Mouse (Mus musculus) G1E-ER4 (cell line): ENCODE measurements around the gene Jund. TPM values are rescaled to one million over a fixed set of nuclear protein-coding genes. Genes with fewer than 3 reads are reported as not detected.

Experiments used
- GATA1 ChIP-seq: IDR thresholded peaks from one replicate; pipeline ENCODE4 v1.8.0; 2012; ENCODE audit warnings: low read length, inconsistent platforms
- polyA plus RNA-seq: library from polyadenylated mRNA; stranded (reverse); fragments of >175 nt; gene quantifications from 2 replicates; pipeline ENCODE4 v1.2.3, GENCODE M21; 2012

Gene Jund
- polyA plus RNA-seq, 1 experiment, result 232 TPM

- no peak for TF ChIP-seq GATA1
These were observed 27.0 kb upstream of the Jund start for GRCm38 (mm10) chr8:70671615-70672324.

GRCm38 (mm10) chr8:70672325-70673078 lies 26.2 kb upstream of the Jund start:
- TF ChIP-seq GATA1, result no peak

GRCm38 (mm10) chr8:70673079-70673856 lies 25.5 kb upstream of the Jund start, which contains the start of gene Lsm4:
Gene Lsm4, plus strand, starts transcription at chr8:70673248.
- no peak for TF ChIP-seq GATA1

GRCm38 (mm10) chr8:70674109-70674508 lies 24.6 kb upstream of the Jund start:
- TF ChIP-seq GATA1, result no peak

GRCm38 (mm10) chr8:70674716-70675115 lies 24.0 kb upstream of the Jund start:
- no peak for TF ChIP-seq GATA1

GRCm38 (mm10) chr8:70675336-70675735 lies 23.4 kb upstream of the Jund start:
- TF ChIP-seq GATA1, result no peak

- TF ChIP-seq GATA1, result no peak
These were observed 21.2 kb upstream of the Jund start for GRCm38 (mm10) chr8:70677451-70678080.

- no peak for TF ChIP-seq GATA1
These were observed 20.1 kb upstream of the Jund start for GRCm38 (mm10) chr8:70678679-70679078.

GRCm38 (mm10) chr8:70679404-70679803 lies 19.3 kb upstream of the Jund start:
- TF ChIP-seq GATA1, result no peak

- TF ChIP-seq GATA1, result no peak
These were observed 18.7 kb upstream of the Jund start for GRCm38 (mm10) chr8:70680039-70680438.

GRCm38 (mm10) chr8:70681410-70681809 lies 17.3 kb upstream of the Jund start:
- no peak for TF ChIP-seq GATA1

GRCm38 (mm10) chr8:70682193-70682592 lies 16.6 kb upstream of the Jund start:
- TF ChIP-seq GATA1, result no peak

GRCm38 (mm10) chr8:70682692-70683091 lies 16.1 kb upstream of the Jund start:
- TF ChIP-seq GATA1, result no peak

- no peak for TF ChIP-seq GATA1
These were observed 14.5 kb upstream of the Jund start for GRCm38 (mm10) chr8:70684291-70684690.

- no peak for TF ChIP-seq GATA1
These were observed 11.2 kb upstream of the Jund start for GRCm38 (mm10) chr8:70687576-70687975.

GRCm38 (mm10) chr8:70688136-70688535 lies 10.6 kb upstream of the Jund start:
- TF ChIP-seq GATA1, result no peak
